Mouse (Mus musculus) MEL-GATA-1-ER (cell line): ENCODE results near the gene Gm13102.
"Not testable (repeated sequence)": the region's sequence is repeated elsewhere in the genome, so short reads cannot be mapped to it uniquely, and the experiment has no call there.

Experiments used
- DNase-seq: peaks from one replicate; pipeline ENCODE4 v3.0.0-alpha.2; 2012; ENCODE audit warnings: low read depth; ENCODE audit errors: extremely low read depth

The Gm13102 gene

GRCm38 (mm10) chr4:144106174-144106573 is at the start of gene Gm13102:
TSS of gene Gm13102 (plus strand) at chr4:144106474.
- not testable (repeated sequence) for DNase-seq

- DNase-seq, result not testable (repeated sequence)
Measured at GRCm38 (mm10) chr4:144058826-144059225, 47.4 kb upstream of the Gm13102 start, which contains the start of gene Pramel4. TSS of gene Pramel4 (plus strand) at chr4:144059126.
